Mouse (Mus musculus): ENCODE measurements around the gene Pacsin3. TPM values are rescaled to one million over a fixed set of nuclear protein-coding genes. Genes with fewer than 3 reads are reported as not detected.

Pacsin3 gene
- polyA plus RNA-seq, 1 experiment from 2014 or later = 21.8 TPM

DNA sequence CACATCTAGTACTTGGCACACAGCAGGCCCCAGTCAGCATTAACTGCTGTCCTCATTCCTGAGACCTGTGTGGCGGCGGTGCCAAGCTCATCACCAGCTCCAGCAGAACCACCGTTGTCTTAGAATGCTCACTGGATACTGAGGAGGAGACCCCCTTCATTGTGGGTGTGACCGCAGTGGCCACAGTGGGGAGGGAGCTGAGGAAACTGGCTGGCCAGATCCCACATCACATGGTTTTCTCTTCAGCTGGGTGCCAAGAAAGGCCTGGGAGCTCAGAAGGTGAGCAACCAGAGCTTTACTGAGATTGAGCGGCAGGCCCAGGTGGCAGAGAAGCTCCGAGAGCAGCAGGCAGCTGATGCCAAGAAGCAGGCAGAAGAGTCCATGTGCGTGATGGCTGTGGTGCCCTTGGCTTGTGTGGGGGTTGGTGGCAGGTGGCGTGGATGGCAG, 14.0 kb downstream of the Pacsin3 start:
- Histone ChIP-seq H3K9ac (ENCODE audit: low read depth, low read length) (no peak overlapping the region), H3K4me2 (ENCODE audit: low read length) (no peak overlapping the region), H3K4me1 (ENCODE audit: control insufficient read depth, insufficient read depth, low read depth, low read length) (peaks cover 9% of the 10 kb centered on the region), H3K36me3 (ENCODE audit: control insufficient read depth, insufficient read depth, low read length) (peaks cover 42% of the 10 kb centered on the region), H3K27me3 (replicated peaks; ENCODE audit: control insufficient read depth, insufficient read depth, low read length) (no peaks in the 10 kb centered on the region), H3K4me3 (ENCODE audit: low read length) (no peak overlapping the region), H3K9me3 (ENCODE audit: control insufficient read depth, low read length) (no peaks in the 10 kb centered on the region), H3K27ac (ENCODE audit: low read depth, low read length) (no peak overlapping the region)
- WGBS = 85% methylated on average over 8 of the region's 8 CpGs
- ATAC-seq = no peak

GRCm38 (mm10) chr2:91278749-91279371, 23.1 kb downstream of the Pacsin3 start:
- Histone ChIP-seq H3K4me3 (ENCODE audit: low read length) (no peak overlapping the region), H3K36me3 (ENCODE audit: control insufficient read depth, insufficient read depth, low read length) (peaks cover 26% of the 10 kb centered on the region), H3K4me2 (ENCODE audit: low read length) (no peak overlapping the region), H3K27me3 (replicated peaks; ENCODE audit: control insufficient read depth, insufficient read depth, low read length) (no peaks in the 10 kb centered on the region), H3K9ac (ENCODE audit: low read depth, low read length) (peak overlapping the region; percentile 22; the same call in 1 of the 2 replicates), H3K9me3 (ENCODE audit: control insufficient read depth, low read length) (no peaks in the 10 kb centered on the region), H3K4me1 (ENCODE audit: control insufficient read depth, insufficient read depth, low read depth, low read length) (no peaks in the 10 kb centered on the region), H3K27ac (ENCODE audit: low read depth, low read length) (peak overlapping the region; percentile 34)
- ATAC-seq = peak; percentile 78
- WGBS = 33% methylated on average over 10 of the region's 10 CpGs

DNA sequence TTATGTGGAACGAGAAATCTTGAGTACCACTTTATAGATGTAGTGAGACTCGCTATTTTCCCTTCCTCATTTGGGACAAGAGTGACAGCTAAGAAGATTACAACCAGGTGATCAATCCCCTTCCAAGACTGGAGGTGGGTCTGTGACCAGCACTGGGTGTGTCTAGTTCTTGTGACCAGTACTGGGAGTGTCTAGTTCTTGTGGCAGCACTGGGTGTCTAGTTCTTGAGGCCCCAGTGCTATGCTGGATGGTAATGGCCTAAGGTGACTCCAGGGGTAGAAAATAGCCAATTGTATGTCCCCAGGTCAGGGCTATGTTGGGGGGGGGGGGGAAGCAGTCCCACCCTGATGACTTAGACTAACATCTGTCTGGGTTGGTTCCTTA, 23.6 kb downstream of the Pacsin3 start:
- ATAC-seq = 0 out of 2 replicates have a peak, but pooled peaks have one; percentile 22
- no peak overlapping the region for H3K4me3 ChIP-seq (ENCODE audit: low read length)
- WGBS = 81% methylated on average over 2 of the region's 2 CpGs
- H3K9me3 ChIP-seq (ENCODE audit: control insufficient read depth, low read length) = no peaks in the 10 kb centered on the region
- no peak overlapping the region for H3K4me2 ChIP-seq (ENCODE audit: low read length)
- no peaks in the 10 kb centered on the region for H3K4me1 ChIP-seq (ENCODE audit: control insufficient read depth, insufficient read depth, low read depth, low read length)
- H3K9ac ChIP-seq (ENCODE audit: low read depth, low read length) = no peak overlapping the region
- H3K27me3 ChIP-seq (replicated peaks; ENCODE audit: control insufficient read depth, insufficient read depth, low read length) = no peaks in the 10 kb centered on the region
- no peak overlapping the region for H3K27ac ChIP-seq (ENCODE audit: low read depth, low read length)
- peaks cover 21% of the 10 kb centered on the region for H3K36me3 ChIP-seq (ENCODE audit: control insufficient read depth, insufficient read depth, low read length)

DNA sequence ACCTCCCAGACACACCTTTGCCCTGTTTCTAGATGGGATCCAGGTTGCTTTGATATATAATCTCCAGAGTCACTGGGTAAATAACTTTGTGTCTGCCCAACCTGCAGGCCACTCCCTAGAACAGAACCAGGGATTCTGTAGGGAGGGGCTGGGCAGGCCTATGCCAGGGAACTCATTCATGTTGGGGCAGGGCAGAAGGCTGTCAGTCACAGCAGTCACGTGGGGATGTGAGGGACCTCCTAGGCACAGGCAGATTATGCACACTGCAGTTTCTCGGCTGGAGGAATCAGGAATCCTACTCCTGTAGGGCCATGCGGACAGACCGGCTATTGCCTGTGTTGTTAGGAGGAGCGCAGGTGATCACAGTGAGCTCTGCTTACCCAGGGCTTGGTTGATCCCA, 25.6 kb downstream of the Pacsin3 start:
- no peak for ATAC-seq
- Histone ChIP-seq H3K4me3 (ENCODE audit: low read length) (no peak overlapping the region), H3K4me1 (ENCODE audit: control insufficient read depth, insufficient read depth, low read depth, low read length) (no peaks in the 10 kb centered on the region; the same call in 1 of the 2 replicates), H3K27ac (ENCODE audit: low read depth, low read length) (no peak overlapping the region), H3K27me3 (replicated peaks; ENCODE audit: control insufficient read depth, insufficient read depth, low read length) (no peaks in the 10 kb centered on the region), H3K9me3 (ENCODE audit: control insufficient read depth, low read length) (no peaks in the 10 kb centered on the region), H3K9ac (ENCODE audit: low read depth, low read length) (no peak overlapping the region), H3K4me2 (ENCODE audit: low read length) (no peak overlapping the region), H3K36me3 (ENCODE audit: control insufficient read depth, insufficient read depth, low read length) (peaks cover 7% of the 10 kb centered on the region)
- 59% methylated on average over 5 of the region's 5 CpGs for WGBS

GRCm38 (mm10) chr2:91283972-91284371, 28.2 kb downstream of the Pacsin3 start:
- Histone ChIP-seq H3K36me3 (ENCODE audit: control insufficient read depth, insufficient read depth, low read length) (no peaks in the 10 kb centered on the region; the same call in 1 of the 2 replicates), H3K9ac (ENCODE audit: low read depth, low read length) (no peak overlapping the region), H3K27me3 (replicated peaks; ENCODE audit: control insufficient read depth, insufficient read depth, low read length) (no peaks in the 10 kb centered on the region), H3K27ac (ENCODE audit: low read depth, low read length) (no peak overlapping the region), H3K4me1 (ENCODE audit: control insufficient read depth, insufficient read depth, low read depth, low read length) (no peaks in the 10 kb centered on the region; the same call in 1 of the 2 replicates), H3K4me3 (ENCODE audit: low read length) (no peak overlapping the region), H3K9me3 (ENCODE audit: control insufficient read depth, low read length) (no peaks in the 10 kb centered on the region), H3K4me2 (ENCODE audit: low read length) (no peak overlapping the region)
- 82% methylated on average over 3 of the region's 3 CpGs for WGBS
- no peak for ATAC-seq

DNA sequence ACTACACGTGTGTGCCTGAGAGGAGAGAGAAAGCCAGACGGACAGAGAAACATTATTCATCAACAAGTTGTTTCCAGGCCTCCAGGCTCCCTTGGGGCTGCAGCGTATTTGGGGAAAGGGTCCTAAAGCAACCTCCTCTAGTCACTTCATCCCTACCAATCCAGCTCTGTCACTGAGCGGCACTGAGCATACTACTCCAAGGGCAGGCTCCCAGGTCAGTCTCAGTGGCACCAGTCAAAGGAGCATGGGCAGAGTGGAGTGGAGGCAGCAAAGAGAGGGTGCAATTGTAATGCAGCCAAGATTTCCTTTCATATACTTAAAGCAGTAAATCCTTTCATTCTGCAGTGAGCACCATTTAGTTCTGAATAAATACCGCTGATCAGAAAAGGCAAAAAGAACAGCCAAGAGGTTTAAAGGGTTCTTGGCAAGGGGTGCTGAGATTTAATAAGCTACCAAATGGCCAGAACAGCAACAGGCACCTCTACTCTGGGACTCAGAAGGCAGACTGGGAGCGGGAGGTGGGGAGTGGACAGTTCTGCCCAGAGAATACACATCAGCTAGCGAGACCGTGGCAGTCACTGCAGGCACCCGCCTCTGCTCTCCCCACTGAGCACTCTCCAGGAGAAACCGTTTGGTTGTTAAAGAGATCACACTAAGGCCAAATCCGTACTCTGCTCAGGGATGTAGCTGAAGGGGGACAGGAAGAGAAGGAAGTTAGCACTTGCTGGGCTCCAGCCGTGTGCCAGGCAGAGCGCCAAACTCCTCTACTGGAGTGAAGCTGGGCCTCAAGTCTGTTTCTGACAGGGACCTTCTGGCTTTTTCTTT, 28.8 kb downstream of the Pacsin3 start:
- no peak overlapping the region for H3K4me2 ChIP-seq (ENCODE audit: low read length)
- H3K4me1 ChIP-seq (ENCODE audit: control insufficient read depth, insufficient read depth, low read depth, low read length) = no peaks in the 10 kb centered on the region; the same call in 1 of the 2 replicates
- H3K4me3 ChIP-seq (ENCODE audit: low read length) = no peak overlapping the region
- H3K9me3 ChIP-seq (ENCODE audit: control insufficient read depth, low read length) = no peaks in the 10 kb centered on the region
- no peaks in the 10 kb centered on the region; the same call in 1 of the 2 replicates for H3K36me3 ChIP-seq (ENCODE audit: control insufficient read depth, insufficient read depth, low read length)
- peak; percentile 62 for ATAC-seq
- no peak overlapping the region; the same call in 1 of the 2 replicates for H3K9ac ChIP-seq (ENCODE audit: low read depth, low read length)
- H3K27ac ChIP-seq (ENCODE audit: low read depth, low read length) = 0 out of 2 replicates have a peak overlapping the region, but pooled peaks have one; percentile 35
- no peaks in the 10 kb centered on the region for H3K27me3 ChIP-seq (replicated peaks; ENCODE audit: control insufficient read depth, insufficient read depth, low read length)
- WGBS = 45% methylated on average over 13 of the region's 13 CpGs

GRCm38 (mm10) chr2:91285885-91286505, 30.2 kb downstream of the Pacsin3 start:
- Histone ChIP-seq H3K4me1 (ENCODE audit: control insufficient read depth, insufficient read depth, low read depth, low read length) (peaks cover 2% of the 10 kb centered on the region; the same call in 1 of the 2 replicates), H3K4me2 (ENCODE audit: low read length) (no peak overlapping the region), H3K9me3 (ENCODE audit: control insufficient read depth, low read length) (no peaks in the 10 kb centered on the region), H3K27me3 (replicated peaks; ENCODE audit: control insufficient read depth, insufficient read depth, low read length) (no peaks in the 10 kb centered on the region), H3K9ac (ENCODE audit: low read depth, low read length) (no peak overlapping the region), H3K4me3 (ENCODE audit: low read length) (no peak overlapping the region), H3K27ac (ENCODE audit: low read depth, low read length) (no peak overlapping the region), H3K36me3 (ENCODE audit: control insufficient read depth, insufficient read depth, low read length) (no peaks in the 10 kb centered on the region; the same call in 1 of the 2 replicates)
- ATAC-seq = peak; percentile 7; the same call in 1 of the 2 replicates
- 12% methylated on average over 7 of the region's 7 CpGs for WGBS

- Histone ChIP-seq H3K4me2 (ENCODE audit: low read length) (no peak overlapping the region), H3K9me3 (ENCODE audit: control insufficient read depth, low read length) (no peaks in the 10 kb centered on the region), H3K4me1 (ENCODE audit: control insufficient read depth, insufficient read depth, low read depth, low read length) (peaks cover 3% of the 10 kb centered on the region; the same call in 1 of the 2 replicates), H3K4me3 (ENCODE audit: low read length) (no peak overlapping the region), H3K27me3 (replicated peaks; ENCODE audit: control insufficient read depth, insufficient read depth, low read length) (no peaks in the 10 kb centered on the region), H3K36me3 (ENCODE audit: control insufficient read depth, insufficient read depth, low read length) (no peaks in the 10 kb centered on the region), H3K9ac (ENCODE audit: low read depth, low read length) (no peak overlapping the region), H3K27ac (ENCODE audit: low read depth, low read length) (no peak overlapping the region)
- 80% methylated on average over 6 of the region's 6 CpGs for WGBS
- ATAC-seq = no peak
Observed at GRCm38 (mm10) chr2:91287563-91287962, 31.8 kb downstream of the Pacsin3 start.
